Mouse (Mus musculus) embryonic facial prominence, embryonic 11.5 days (tissue): ENCODE measurements around the gene Hnrnpr. TPM values are rescaled to one million over a fixed set of nuclear protein-coding genes. Genes with fewer than 3 reads are reported as not detected.

ENCODE experiments used
- ATAC-seq: fragments of 200-750 bp; cut with Nextera tagmentation; replicated peaks from 2 replicates; pipeline ENCODE4 v1.8.0; 2017; ENCODE audit warnings: low read depth; ENCODE audit not compliant: insufficient number of reproducible peaks, low FRiP score, low TSS enrichment
- DNase-seq: peaks from one replicate; pipeline ENCODE4 v3.0.0-alpha.2; 2015; ENCODE audit warnings: low spot score
- H3K27ac ChIP-seq: fragments of 300-500 bp; sonication (generic); replicated peaks from 2 replicates; pipeline ENCODE4 v1.5.1; 2014; ENCODE audit warnings: mild to moderate bottlenecking, low read depth, low read length, control low read depth
- H3K27me3 ChIP-seq: fragments of 300-500 bp; sonication (generic); 2 replicates; pipeline ENCODE4 v1.6.1; 2014; ENCODE audit warnings: mild to moderate bottlenecking, low read length, moderate library complexity, mixed read lengths; ENCODE audit not compliant: control insufficient read depth, insufficient read depth
- H3K36me3 ChIP-seq: fragments of 300-500 bp; sonication (generic); replicated peaks from 2 replicates; pipeline ENCODE4 v1.6.1; 2014; ENCODE audit warnings: low read depth, mild to moderate bottlenecking, low read length, moderate library complexity, mixed read lengths; ENCODE audit not compliant: control insufficient read depth, insufficient read depth
- H3K4me1 ChIP-seq: fragments of 300-500 bp; sonication (generic); 2 replicates; pipeline ENCODE4 v1.6.1; 2014; ENCODE audit warnings: low read length, mixed read lengths; ENCODE audit not compliant: control insufficient read depth, insufficient read depth
- H3K4me2 ChIP-seq: fragments of 300-500 bp; sonication (generic); 2 replicates; pipeline ENCODE4 v1.6.1; 2014; ENCODE audit warnings: low read depth, mild to moderate bottlenecking, control low read depth, low read length, moderate library complexity
- H3K4me3 ChIP-seq: fragments of 300-500 bp; sonication (generic); 2 replicates; pipeline ENCODE4 v1.5.1; 2014; ENCODE audit warnings: low read depth, low read length, control low read depth
- H3K9ac ChIP-seq: fragments of 300-500 bp; sonication (generic); replicated peaks from 2 replicates; pipeline ENCODE4 v1.6.1; 2014; ENCODE audit warnings: mild to moderate bottlenecking, control low read depth, low read length
- H3K9me3 ChIP-seq: fragments of 300-500 bp; sonication (generic); replicated peaks from 2 replicates; pipeline ENCODE4 v1.6.1; 2016; ENCODE audit warnings: mild to moderate bottlenecking, low read length, inconsistent platforms, mixed read lengths; ENCODE audit not compliant: control insufficient read depth
- WGBS: fragments of 180-500 bp; shearing (Covaris S2); extraction: QIAGEN DNeasy Blood & Tissue Kit; methylation state at CpG from one replicate; pipeline ENCODE4 v1.1.7; 2014; 5-methylcytosine and 5-hydroxymethylcytosine counted together
- polyA plus RNA-seq: library from polyadenylated mRNA; unstranded; fragments of >200 nt; fragmentation: Nextera tagmentation; extraction: Ambion mirVana; gene quantifications from 2 replicates; pipeline ENCODE4 v1.2.1, GENCODE M21; 2014

Hnrnpr gene
- polyA plus RNA-seq, 1 experiment from 2014 or later: 203 TPM

DNA sequence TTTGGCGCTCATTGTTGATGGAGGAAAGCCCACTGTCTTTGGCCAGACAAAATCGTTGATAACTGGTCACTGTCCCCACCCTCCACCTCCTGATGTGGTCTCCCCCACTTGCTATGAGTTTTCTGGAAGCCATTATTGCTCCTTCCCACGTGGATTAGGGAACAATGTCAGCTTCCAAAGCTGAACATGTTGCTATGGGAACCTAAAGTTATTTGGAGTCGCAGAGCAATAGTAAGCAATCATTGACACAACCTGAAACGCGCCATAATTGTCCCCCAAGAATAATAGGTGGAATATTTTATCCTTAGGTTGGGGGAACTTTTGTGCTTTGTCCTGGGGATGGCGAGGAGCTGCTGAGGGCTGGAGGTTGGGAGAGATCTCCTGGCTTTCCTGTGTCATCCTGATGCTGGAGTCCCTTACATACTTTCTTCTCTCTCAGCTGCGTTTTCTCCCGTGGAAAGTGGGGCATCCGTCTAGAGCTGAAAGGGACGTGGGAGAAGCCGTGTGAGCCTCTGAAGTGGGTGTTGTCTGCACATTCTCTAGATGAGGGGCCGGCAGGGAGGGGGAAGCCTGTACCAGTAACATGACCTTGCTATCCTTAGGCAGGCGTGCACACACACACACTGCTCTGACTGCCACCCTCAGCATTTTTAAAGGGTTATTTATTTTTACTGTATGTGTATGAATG, 62.9 kb downstream of the Hnrnpr start:
- no peak overlapping the region for H3K9ac ChIP-seq
- WGBS: 60% methylated on average over 14 of the region's 14 CpGs
- H3K4me3 ChIP-seq: no peak overlapping the region
- no peak overlapping the region for H3K4me2 ChIP-seq
- H3K4me1 ChIP-seq: no peaks in the 10 kb centered on the region
- DNase-seq: no peak
- no peak for ATAC-seq
- H3K27ac ChIP-seq: no peak overlapping the region
- H3K36me3 ChIP-seq: no peaks in the 10 kb centered on the region
- no peaks in the 10 kb centered on the region for H3K27me3 ChIP-seq
- no peaks in the 10 kb centered on the region for H3K9me3 ChIP-seq

DNA sequence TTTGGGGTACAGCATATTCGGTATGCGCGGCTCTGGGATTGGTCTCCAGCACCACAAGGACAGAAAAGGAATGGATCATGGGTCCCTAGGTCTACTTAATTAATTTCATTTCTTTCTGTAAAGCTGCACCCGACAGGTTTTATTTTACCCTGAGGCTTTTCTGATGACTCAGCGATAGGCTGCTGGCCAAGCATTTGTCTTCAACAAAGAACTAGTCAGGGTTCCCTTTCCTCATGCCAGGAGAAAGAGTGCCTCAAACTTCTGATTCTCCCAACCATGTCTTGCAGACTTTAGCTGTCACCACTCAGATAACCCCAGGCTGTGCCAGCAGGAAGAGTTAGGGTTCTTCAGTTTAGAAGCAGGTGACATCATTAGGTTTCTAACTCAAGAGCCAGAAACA, 66.3 kb downstream of the Hnrnpr start:
- no peak overlapping the region for H3K27ac ChIP-seq
- DNase-seq (no peak), ATAC-seq (no peak)
- no peak overlapping the region for H3K9ac ChIP-seq
- no peaks in the 10 kb centered on the region for H3K36me3 ChIP-seq
- no peaks in the 10 kb centered on the region for H3K27me3 ChIP-seq
- no peaks in the 10 kb centered on the region for H3K9me3 ChIP-seq
- WGBS: 88% methylated on average over 5 of the region's 5 CpGs
- no peak overlapping the region for H3K4me2 ChIP-seq
- H3K4me1 ChIP-seq: no peaks in the 10 kb centered on the region
- no peak overlapping the region for H3K4me3 ChIP-seq

DNA sequence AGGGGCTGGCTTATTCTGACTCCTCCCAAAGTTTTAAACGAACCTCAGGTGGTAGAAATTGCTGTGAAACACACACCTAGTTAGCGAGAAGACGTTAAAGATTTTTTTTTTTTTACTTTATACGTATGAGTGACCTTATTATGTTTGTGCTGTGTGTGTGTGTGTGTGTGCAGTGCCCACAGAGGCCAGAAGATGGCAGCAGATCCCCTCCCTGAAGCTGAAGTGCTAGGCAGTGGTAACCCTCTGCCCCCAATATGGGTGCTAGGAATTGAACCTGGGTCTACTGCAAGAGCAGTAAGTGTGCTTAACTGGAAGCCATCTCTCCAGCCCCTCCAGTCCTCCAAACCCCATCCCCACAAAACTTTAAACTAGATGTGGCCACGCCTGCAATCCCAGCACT, 72.3 kb downstream of the Hnrnpr start:
- no peak for ATAC-seq
- Histone ChIP-seq H3K36me3 (no peaks in the 10 kb centered on the region), H3K4me1 (no peaks in the 10 kb centered on the region), H3K9ac (no peak overlapping the region), H3K27ac (no peak overlapping the region), H3K4me2 (no peak overlapping the region), H3K27me3 (no peaks in the 10 kb centered on the region), H3K4me3 (no peak overlapping the region), H3K9me3 (no peaks in the 10 kb centered on the region)
- no peak for DNase-seq
- WGBS: 83% methylated on average over 5 of the region's 5 CpGs

DNA sequence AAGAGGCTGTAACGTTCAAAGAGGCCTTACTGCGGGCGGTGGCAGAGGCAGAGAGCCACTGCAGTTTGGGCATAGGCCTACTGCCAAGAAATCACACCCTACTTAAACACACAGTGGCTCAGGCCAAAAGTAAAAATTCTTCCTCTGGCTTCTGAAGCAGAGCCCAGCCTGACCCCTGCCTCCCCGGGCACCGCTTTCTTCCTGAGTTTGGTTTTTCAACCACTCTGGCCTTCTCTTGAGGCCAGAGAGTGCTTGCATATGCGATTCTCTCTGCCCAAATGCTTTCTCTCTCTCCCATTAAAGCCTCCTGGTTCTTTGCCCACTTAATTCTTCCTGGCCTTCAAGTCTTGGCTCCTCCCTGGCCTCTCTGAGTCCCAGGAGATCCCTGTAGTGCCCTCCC, 73.1 kb downstream of the Hnrnpr start:
- Histone ChIP-seq H3K36me3 (no peaks in the 10 kb centered on the region), H3K9me3 (no peaks in the 10 kb centered on the region), H3K27ac (no peak overlapping the region), H3K4me2 (no peak overlapping the region), H3K9ac (no peak overlapping the region), H3K27me3 (no peaks in the 10 kb centered on the region), H3K4me1 (no peaks in the 10 kb centered on the region), H3K4me3 (no peak overlapping the region)
- ATAC-seq (no peak), DNase-seq (no peak)
- 81% methylated on average over 6 of the region's 6 CpGs for WGBS

DNA sequence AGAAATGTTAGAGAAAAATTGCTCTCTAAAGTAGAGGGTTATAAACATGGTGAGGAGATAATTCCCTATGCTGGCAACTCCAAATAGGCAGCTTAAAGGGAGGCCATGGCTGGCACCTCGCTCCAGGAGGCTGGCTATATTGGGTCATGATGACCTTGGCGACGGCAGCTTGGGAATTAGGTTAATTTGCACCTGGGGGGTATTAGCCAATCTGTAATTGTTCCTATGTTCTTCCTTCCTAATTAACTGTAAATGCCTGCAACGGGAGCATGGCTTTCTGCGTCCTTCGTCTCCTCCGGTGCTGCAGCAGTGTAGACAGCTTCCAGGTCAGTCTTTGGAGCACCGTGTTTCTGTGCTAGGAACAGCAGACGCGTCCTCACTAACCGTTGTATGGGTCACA, 76.5 kb downstream of the Hnrnpr start:
- WGBS: 64% methylated on average over 11 of the region's 11 CpGs

DNA sequence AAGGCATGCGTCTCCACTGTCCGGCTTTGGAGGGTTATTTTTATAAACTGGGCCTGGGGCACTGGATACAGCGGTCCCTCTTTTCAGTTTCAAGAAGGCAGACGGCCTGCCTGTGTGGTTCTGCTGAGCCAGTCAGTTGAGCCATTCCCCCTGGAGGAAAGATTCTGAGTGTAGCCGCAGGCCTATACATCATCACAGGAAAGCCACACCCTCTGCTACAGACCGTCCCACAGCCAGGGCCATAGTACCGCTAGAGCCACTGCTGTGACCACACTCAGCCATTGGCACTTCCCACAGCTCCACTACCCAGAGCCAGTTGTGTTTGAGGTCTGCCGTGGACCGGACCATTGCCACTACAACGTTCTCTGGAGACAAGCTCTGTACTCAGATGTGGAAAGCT, 91.1 kb downstream of the Hnrnpr start:
- H3K4me3 ChIP-seq: no peak overlapping the region
- ATAC-seq (no peak), DNase-seq (no peak)
- H3K36me3 ChIP-seq: no peaks in the 10 kb centered on the region
- no peaks in the 10 kb centered on the region for H3K9me3 ChIP-seq
- 79% methylated on average over 10 of the region's 10 CpGs for whole genome bisulfite sequencing
- H3K4me1 ChIP-seq: no peaks in the 10 kb centered on the region
- H3K9ac ChIP-seq: no peak overlapping the region
- no peak overlapping the region for H3K4me2 ChIP-seq
- H3K27ac ChIP-seq: no peak overlapping the region
- no peaks in the 10 kb centered on the region for H3K27me3 ChIP-seq

More for the DNA sequence above, 76.5 kb downstream of the Hnrnpr start:
- Histone ChIP-seq H3K9me3 (no peaks in the 10 kb centered on the region), H3K27me3 (no peaks in the 10 kb centered on the region), H3K9ac (no peak overlapping the region), H3K27ac (no peak overlapping the region), H3K4me2 (no peak overlapping the region), H3K4me3 (no peak overlapping the region), H3K4me1 (no peaks in the 10 kb centered on the region), H3K36me3 (no peaks in the 10 kb centered on the region)
- DNase-seq: no peak
- no peak for ATAC-seq

DNA sequence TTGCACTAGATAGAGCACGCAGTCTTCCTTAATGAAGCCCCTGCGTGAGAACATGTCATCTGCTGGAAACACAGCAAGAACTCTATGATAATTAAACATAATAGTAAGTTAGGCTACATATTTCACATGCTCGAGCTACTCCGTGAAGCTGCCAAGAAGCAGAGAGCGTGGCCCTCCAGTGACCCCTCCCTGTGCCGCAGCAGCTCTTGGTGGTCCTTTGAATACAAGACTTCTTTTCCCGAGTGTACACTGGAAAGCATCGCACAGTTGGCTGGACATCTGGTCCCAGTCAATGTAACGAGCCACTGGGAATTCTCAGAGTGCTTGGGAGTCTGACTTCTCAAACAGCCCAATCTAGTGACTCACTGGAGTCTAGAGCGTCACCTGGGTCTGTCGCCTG, 97.1 kb downstream of the Hnrnpr start:
- DNase-seq (peak; percentile 34), ATAC-seq (no peak)
- WGBS: 53% methylated on average over 11 of the region's 11 CpGs
- H3K36me3 ChIP-seq: no peaks in the 10 kb centered on the region
- no peak overlapping the region for H3K27ac ChIP-seq
- H3K4me1 ChIP-seq: no peaks in the 10 kb centered on the region; the same call in 1 of the 2 replicates
- no peak overlapping the region for H3K4me3 ChIP-seq
- H3K4me2 ChIP-seq: no peak overlapping the region
- no peaks in the 10 kb centered on the region for H3K27me3 ChIP-seq
- no peaks in the 10 kb centered on the region for H3K9me3 ChIP-seq
- no peak overlapping the region for H3K9ac ChIP-seq
